ENCODE assay signal across 9 mouse cellular contexts in the genomic region with DNA sequence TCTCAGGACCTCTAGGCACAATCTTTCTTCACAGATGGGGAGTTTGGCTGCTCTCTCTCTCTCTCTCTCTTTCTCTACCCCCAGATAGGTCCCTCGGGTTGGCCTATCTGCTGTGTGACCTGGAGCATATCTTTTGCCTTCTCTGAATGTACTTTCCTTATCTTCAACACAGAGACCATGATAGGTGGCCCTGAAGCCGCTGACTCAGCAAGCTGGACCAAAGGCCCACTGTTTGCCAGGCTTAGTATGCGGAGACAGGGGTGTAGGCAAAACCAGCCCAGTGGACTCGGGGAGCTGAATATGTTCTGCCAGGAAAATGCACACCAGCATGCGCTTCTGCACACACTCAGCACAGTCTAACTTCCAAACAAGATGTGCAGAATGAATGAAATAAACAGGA.
DNase-seq lines count a peak whose midpoint lies in the region; ATAC-seq and TF ChIP-seq lines count a peak whose summit lies in the region.
"Had no signal": no experiment of that assay in that cellular context is flagged by ENCODE, and none has a peak within 500 bp of the region (broad histone marks: within the 10 kb centered on the region; RNA-seq: fewer than 3 reads in every experiment).

No protein-coding gene starts in this region.

- TF ChIP-seq CTCF in lung, embryonic 14.5 days (IDR thresholded peaks at IDR 0.05; ENCODE audit: low read depth) = no peak
- TF ChIP-seq CTCF in lung, adult 2 months (IDR thresholded peaks at IDR 0.05; ENCODE audit: insufficient read depth, low read length) = no peak

- no peak for ATAC-seq in lung, embryonic 14.5 days (ENCODE audit: insufficient read depth)
- ATAC-seq in hindbrain, embryonic 11.5 days (ENCODE audit: low FRiP score) = no peak
- no peak for ATAC-seq in liver, embryonic 12.5 days
- ATAC-seq in stomach, embryonic 14.5 days (ENCODE audit: insufficient number of reproducible peaks, insufficient read depth, low FRiP score, low read depth) = peak; percentile 15; the same call in 1 of the 2 replicates
- ATAC-seq: Patski had no signal

- 24% methylated on average over 5 of the region's 5 CpGs for WGBS in lung, embryonic 14.5 days
- WGBS in lung, adult 2 months = 54% methylated on average over 5 of the region's 5 CpGs
- WGBS in hindbrain, embryonic 11.5 days = 40% methylated on average over 5 of the region's 5 CpGs
- WGBS in liver, embryonic 12.5 days (ENCODE audit: insufficient replicate concordance) = 21% methylated on average over 5 of the region's 5 CpGs
- WGBS in stomach, embryonic 14.5 days = 23% methylated on average over 5 of the region's 5 CpGs

- H3K27ac ChIP-seq in lung, embryonic 14.5 days (ENCODE audit: low read depth) = no peak overlapping the region
- no peak overlapping the region for H3K27ac ChIP-seq in hindbrain, embryonic 11.5 days (ENCODE audit: low read depth, low read length)
- H3K27ac ChIP-seq in liver, embryonic 12.5 days = no peak overlapping the region
- H3K27ac ChIP-seq in stomach, embryonic 14.5 days (ENCODE audit: low read length) = no peak overlapping the region

- TF ChIP-seq POLR2A in lung, adult 2 months (IDR thresholded peaks at IDR 0.05; ENCODE audit: borderline replicate concordance, extremely low read depth, low read depth, low read length) = no peak

- H3K4me1 ChIP-seq in lung, embryonic 14.5 days (ENCODE audit: insufficient read depth) = peaks cover 5% of the 10 kb centered on the region; the same call in 1 of the 2 replicates
- 0 out of 2 replicates have a peak, but pooled peaks cover 2% of the 10 kb centered on the region for H3K4me1 ChIP-seq in lung, adult 2 months (ENCODE audit: control insufficient read depth, insufficient read depth, low read length)
- peaks cover 6% of the 10 kb centered on the region; the same call in 1 of the 2 replicates for H3K4me1 ChIP-seq in hindbrain, embryonic 11.5 days (replicated peaks; ENCODE audit: control insufficient read depth, insufficient read depth, low read length)
- H3K4me1 ChIP-seq in liver, embryonic 12.5 days = peaks cover 13% of the 10 kb centered on the region
- peaks cover 3% of the 10 kb centered on the region; the same call in 1 of the 2 replicates for H3K4me1 ChIP-seq in stomach, embryonic 14.5 days (ENCODE audit: control insufficient read depth, insufficient read depth, low read length)

- DNase-seq in lung, embryonic 14.5 days = no peak
- DNase-seq in lung, adult 2 months = no peak
- no peak for DNase-seq in hindbrain, embryonic 11.5 days (ENCODE audit: low spot score)
- no peak for DNase-seq in retina, embryonic 14.5 days (ENCODE audit: low spot score)
- no peak for DNase-seq in frontal cortex, postnatal 36 days (ENCODE audit: low spot score in 2 of 2)
- DNase-seq: kidney, adult 9 months had no signal

- H3K4me3 ChIP-seq in lung, embryonic 14.5 days (ENCODE audit: low read depth, low read length) = no peak overlapping the region
- no peak overlapping the region for H3K4me3 ChIP-seq in lung, adult 2 months (replicated peaks; ENCODE audit: extremely low read depth, low read depth, low read length)
- H3K4me3 ChIP-seq in hindbrain, embryonic 11.5 days (ENCODE audit: low read depth, low read length) = no peak overlapping the region
- H3K4me3 ChIP-seq in liver, embryonic 12.5 days = no peak overlapping the region
- no peak overlapping the region for H3K4me3 ChIP-seq in stomach, embryonic 14.5 days (ENCODE audit: low read depth, low read length)

- H3K9ac ChIP-seq in lung, embryonic 14.5 days = no peak overlapping the region
- no peak overlapping the region for H3K9ac ChIP-seq in hindbrain, embryonic 11.5 days (ENCODE audit: low read depth, low read length)
- no peak overlapping the region for H3K9ac ChIP-seq in liver, embryonic 12.5 days
- no peak overlapping the region for H3K9ac ChIP-seq in stomach, embryonic 14.5 days (replicated peaks; ENCODE audit: low read depth, low read length)

- H3K9me3 ChIP-seq in lung, embryonic 14.5 days (ENCODE audit: low read depth, low read length) = no peaks in the 10 kb centered on the region
- H3K9me3 ChIP-seq in hindbrain, embryonic 11.5 days (ENCODE audit: control insufficient read depth, low read length) = no peaks in the 10 kb centered on the region
- H3K9me3 ChIP-seq in liver, embryonic 12.5 days (replicated peaks) = no peaks in the 10 kb centered on the region
- H3K9me3 ChIP-seq in stomach, embryonic 14.5 days (ENCODE audit: control insufficient read depth, low read depth, low read length) = no peaks in the 10 kb centered on the region

- H3K36me3 ChIP-seq in lung, embryonic 14.5 days (ENCODE audit: insufficient read depth) = no peaks in the 10 kb centered on the region
- no peaks in the 10 kb centered on the region for H3K36me3 ChIP-seq in hindbrain, embryonic 11.5 days (ENCODE audit: control insufficient read depth, insufficient read depth, low read length)
- H3K36me3 ChIP-seq in liver, embryonic 12.5 days = no peaks in the 10 kb centered on the region
- no peaks in the 10 kb centered on the region for H3K36me3 ChIP-seq in stomach, embryonic 14.5 days (ENCODE audit: control insufficient read depth, insufficient read depth, low read length)

- 0 out of 2 replicates have a peak, but pooled peaks cover 5% of the 10 kb centered on the region for H3K27me3 ChIP-seq in lung, embryonic 14.5 days (ENCODE audit: insufficient read depth, low read length)
- H3K27me3 ChIP-seq in hindbrain, embryonic 11.5 days (ENCODE audit: control insufficient read depth, insufficient read depth, low read length) = peaks cover 39% of the 10 kb centered on the region
- H3K27me3 ChIP-seq in liver, embryonic 12.5 days (replicated peaks) = peaks cover 29% of the 10 kb centered on the region
- no peaks in the 10 kb centered on the region for H3K27me3 ChIP-seq in stomach, embryonic 14.5 days (ENCODE audit: control insufficient read depth, insufficient read depth, low read length)

- H3K4me2 ChIP-seq in lung, embryonic 14.5 days = peak overlapping the region; percentile 62
- peak overlapping the region; percentile 28; the same call in 1 of the 2 replicates for H3K4me2 ChIP-seq in hindbrain, embryonic 11.5 days (replicated peaks; ENCODE audit: low read depth, low read length)
- peak overlapping the region; percentile 44 for H3K4me2 ChIP-seq in liver, embryonic 12.5 days
- peak overlapping the region; percentile 36; the same call in 1 of the 2 replicates for H3K4me2 ChIP-seq in stomach, embryonic 14.5 days (replicated peaks; ENCODE audit: low read depth, low read length)
